Mouse (Mus musculus) intestine, postnatal 0 days (tissue): Measurements from ENCODE around the gene Pif1. TPM values are rescaled to one million over a fixed set of nuclear protein-coding genes. Genes with fewer than 3 reads are reported as not detected.

ENCODE experiments used
- ATAC-seq: fragments of 200-750 bp; cut with Nextera tagmentation; 2 replicates; pipeline ENCODE4 v1.8.0; 2017; ENCODE audit warnings: mild to moderate bottlenecking, moderate TSS enrichment, moderate library complexity
- H3K27ac ChIP-seq: fragments of 300-500 bp; sonication (generic); 2 replicates; pipeline ENCODE4 v1.5.1; 2014; ENCODE audit warnings: mild to moderate bottlenecking, low read depth, low read length, moderate library complexity
- H3K27me3 ChIP-seq: fragments of 300-500 bp; sonication (generic); replicated peaks from 2 replicates; pipeline ENCODE4 v1.6.1; 2014; ENCODE audit warnings: low read length, mixed read lengths; ENCODE audit not compliant: control insufficient read depth, insufficient read depth
- H3K36me3 ChIP-seq: fragments of 300-500 bp; sonication (generic); 2 replicates; pipeline ENCODE4 v1.6.1; 2014; ENCODE audit warnings: mild to moderate bottlenecking, moderate library complexity; ENCODE audit not compliant: control insufficient read depth, insufficient read depth
- H3K4me1 ChIP-seq: fragments of 300-500 bp; sonication (generic); replicated peaks from 2 replicates; pipeline ENCODE4 v1.6.1; 2014; ENCODE audit warnings: antibody characterized with exemption, low read length, mixed read lengths; ENCODE audit not compliant: control insufficient read depth, insufficient read depth
- H3K4me2 ChIP-seq: fragments of 300-500 bp; sonication (generic); replicated peaks from 2 replicates; pipeline ENCODE4 v1.6.1; 2014; ENCODE audit warnings: low read depth, mild to moderate bottlenecking, moderate library complexity
- H3K4me3 ChIP-seq: fragments of 300-500 bp; sonication (generic); 2 replicates; pipeline ENCODE4 v1.5.1; 2014; ENCODE audit warnings: low read depth, low read length
- H3K9ac ChIP-seq: fragments of 300-500 bp; sonication (generic); 2 replicates; pipeline ENCODE4 v1.6.1; 2014; ENCODE audit warnings: mild to moderate bottlenecking, low read depth, low read length
- H3K9me3 ChIP-seq: fragments of 300-500 bp; sonication (generic); 2 replicates; pipeline ENCODE4 v1.6.1; 2016; ENCODE audit warnings: mixed run types; ENCODE audit not compliant: control insufficient read depth
- CTCF ChIP-seq: sonication (generic); IDR thresholded peaks from 2 replicates; pipeline ENCODE4 v1.5.1; 2016; ENCODE audit warnings: low read depth, mild to moderate bottlenecking, control low read depth, antibody characterized with exemption, moderate library complexity
- WGBS: fragments of 180-500 bp; shearing (Covaris S2); extraction: QIAGEN DNeasy Blood & Tissue Kit; methylation state at CpG from one replicate; pipeline ENCODE4 v1.1.7; 2014; 5-methylcytosine and 5-hydroxymethylcytosine counted together
- polyA plus RNA-seq: library from polyadenylated mRNA; unstranded; fragments of >200 nt; fragmentation: Nextera tagmentation; extraction: Ambion mirVana; gene quantifications from 2 replicates; pipeline ENCODE4 v1.2.1, GENCODE M21; 2015

Gene Pif1
- polyA plus RNA-seq, 1 experiment from 2014 or later = 1.2 TPM

- ATAC-seq = no peak
- peaks cover 6% of the 10 kb centered on the region; the same call in 1 of the 2 replicates for H3K4me1 ChIP-seq
- no peak for TF ChIP-seq CTCF
- no peak overlapping the region for H3K4me3 ChIP-seq
- no peak overlapping the region for H3K4me2 ChIP-seq
- H3K27me3 ChIP-seq = no peaks in the 10 kb centered on the region
- no peak overlapping the region for H3K27ac ChIP-seq
- no peak overlapping the region for H3K9ac ChIP-seq
- WGBS = 91% methylated on average over 4 of the region's 4 CpGs
- no peaks in the 10 kb centered on the region for H3K36me3 ChIP-seq
- no peaks in the 10 kb centered on the region for H3K9me3 ChIP-seq
Measured at GRCm38 (mm10) chr9:65644960-65645359, 58.0 kb downstream of the Pif1 start.

Other genes with a start within 250 kb of the Pif1 start
- gene Pdcd7, start 241.1 kb upstream of the Pif1 start, polyA plus RNA-seq = 6.5 and 7.7 TPM in 2 replicates
- 0.14 and 0.21 TPM in 2 replicates for gene Ubap1l, start 226.1 kb upstream of the Pif1 start, polyA plus RNA-seq
- gene Kbtbd13, start 195.5 kb upstream of the Pif1 start, polyA plus RNA-seq = 3.9 and 5.0 TPM in 2 replicates
- gene Rasl12, start 188.7 kb upstream of the Pif1 start, polyA plus RNA-seq = 5.4 and 6.2 TPM in 2 replicates
- 261 and 305 TPM in 2 replicates for gene Slc51b, start 164.2 kb upstream of the Pif1 start, polyA plus RNA-seq
- 14.8 and 15.7 TPM in 2 replicates for gene Mtfmt, start 151.4 kb upstream of the Pif1 start, polyA plus RNA-seq
- 85.8 and 86.3 TPM in 2 replicates for gene Spg21, start 126.2 kb upstream of the Pif1 start, polyA plus RNA-seq
- not detected in 2 replicates for gene Ankdd1a, start 67.0 kb upstream of the Pif1 start, polyA plus RNA-seq
- 6.6 and 6.7 TPM in 2 replicates for gene Plekho2, start 7.1 kb upstream of the Pif1 start, polyA plus RNA-seq
- gene Rbpms2, start 42.5 kb downstream of the Pif1 start, polyA plus RNA-seq = 21.4 and 22.1 TPM in 2 replicates
- gene Oaz2, start 80.8 kb downstream of the Pif1 start, polyA plus RNA-seq = 141 and 152 TPM in 2 replicates
- gene Zfp609, start 240.4 kb downstream of the Pif1 start, polyA plus RNA-seq = 3.1 and 3.7 TPM in 2 replicates